Mouse (Mus musculus): ENCODE measurements around the gene Zdhhc3. TPM values are rescaled to one million over a fixed set of nuclear protein-coding genes. Genes with fewer than 3 reads are reported as not detected.

Gene Zdhhc3
- polyA plus RNA-seq, 1 experiment from 2014 or later = 31.7 TPM

- Histone ChIP-seq H3K9ac (no peak overlapping the region), H3K27me3 (no peaks in the 10 kb centered on the region), H3K9me3 (replicated peaks) (no peaks in the 10 kb centered on the region), H3K4me3 (replicated peaks) (no peak overlapping the region), H3K36me3 (replicated peaks) (no peaks in the 10 kb centered on the region; the same call in 1 of the 2 replicates), H3K4me2 (no peak overlapping the region), H3K4me1 (replicated peaks) (no peaks in the 10 kb centered on the region), H3K27ac (replicated peaks) (no peak overlapping the region)
- no peak for ATAC-seq (ENCODE audit: insufficient read depth)
- WGBS (ENCODE audit: insufficient replicate concordance) = 71% methylated on average over 5 of the region's 5 CpGs
Observed at GRCm38 (mm10) chr9:123148430-123148829, 35.4 kb upstream of the Zdhhc3 start.

- Histone ChIP-seq H3K4me3 (replicated peaks) (no peak overlapping the region), H3K36me3 (replicated peaks) (peaks cover 47% of the 10 kb centered on the region), H3K27ac (replicated peaks) (no peak overlapping the region), H3K9ac (no peak overlapping the region), H3K9me3 (replicated peaks) (no peaks in the 10 kb centered on the region), H3K4me2 (no peak overlapping the region), H3K27me3 (no peaks in the 10 kb centered on the region), H3K4me1 (replicated peaks) (no peaks in the 10 kb centered on the region)
- ATAC-seq (ENCODE audit: insufficient read depth) = no peak
- WGBS (ENCODE audit: insufficient replicate concordance) = 68% methylated on average over 4 of the region's 4 CpGs
Observed at GRCm38 (mm10) chr9:123139887-123140614, 27.0 kb upstream of the Zdhhc3 start.

- 72% methylated on average over 5 of the region's 5 CpGs for WGBS (ENCODE audit: insufficient replicate concordance)
- no peaks in the 10 kb centered on the region for H3K27me3 ChIP-seq
- H3K9ac ChIP-seq = no peak overlapping the region
- peaks cover 57% of the 10 kb centered on the region for H3K36me3 ChIP-seq (replicated peaks)
- 0 out of 2 replicates have a peak, but pooled peaks have one; percentile 25 for ATAC-seq (ENCODE audit: insufficient read depth)
- H3K4me2 ChIP-seq = no peak overlapping the region
- H3K27ac ChIP-seq (replicated peaks) = no peak overlapping the region
- no peaks in the 10 kb centered on the region for H3K4me1 ChIP-seq (replicated peaks)
- no peaks in the 10 kb centered on the region for H3K9me3 ChIP-seq (replicated peaks)
- no peak overlapping the region for H3K4me3 ChIP-seq (replicated peaks)
Observed at GRCm38 (mm10) chr9:123138891-123139474, 26.0 kb upstream of the Zdhhc3 start.

GRCm38 (mm10) chr9:123136953-123137682 is 24.1 kb upstream of the Zdhhc3 start:
- H3K27ac ChIP-seq (replicated peaks) = no peak overlapping the region
- H3K9ac ChIP-seq = no peak overlapping the region
- no peaks in the 10 kb centered on the region for H3K27me3 ChIP-seq
- H3K9me3 ChIP-seq (replicated peaks) = no peaks in the 10 kb centered on the region
- H3K4me2 ChIP-seq = no peak overlapping the region
- H3K36me3 ChIP-seq (replicated peaks) = peaks cover 76% of the 10 kb centered on the region
- H3K4me3 ChIP-seq (replicated peaks) = no peak overlapping the region
- no peaks in the 10 kb centered on the region for H3K4me1 ChIP-seq (replicated peaks)
- no peak for ATAC-seq (ENCODE audit: insufficient read depth)
- WGBS (ENCODE audit: insufficient replicate concordance) = 75% methylated on average over 7 of the region's 7 CpGs

DNA sequence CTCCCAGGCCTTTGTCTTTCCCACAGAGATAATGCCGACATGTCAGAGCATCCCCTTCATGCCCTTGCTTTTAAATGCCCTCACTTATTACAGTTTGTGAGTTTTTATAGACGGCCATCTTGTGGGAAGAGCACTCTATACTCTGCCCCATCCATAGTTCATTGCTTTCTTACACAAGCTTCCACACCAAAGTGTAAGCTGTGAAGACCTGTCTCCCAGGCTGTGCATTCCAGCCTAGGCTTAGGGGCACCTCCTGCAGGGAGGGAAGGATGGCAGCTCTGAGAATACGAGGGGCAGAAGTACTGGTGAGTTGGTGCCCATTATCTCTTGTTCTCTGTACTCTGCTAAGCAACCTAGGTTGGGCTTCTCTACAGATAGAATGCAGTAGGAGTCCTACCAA is 20.0 kb upstream of the Zdhhc3 start:
- Histone ChIP-seq H3K4me3 (replicated peaks) (no peak overlapping the region), H3K4me2 (no peak overlapping the region), H3K9me3 (replicated peaks) (no peaks in the 10 kb centered on the region), H3K36me3 (replicated peaks) (peaks cover 98% of the 10 kb centered on the region), H3K27me3 (no peaks in the 10 kb centered on the region), H3K4me1 (replicated peaks) (no peaks in the 10 kb centered on the region; the same call in 1 of the 2 replicates), H3K27ac (replicated peaks) (no peak overlapping the region), H3K9ac (no peak overlapping the region)
- no peak for ATAC-seq (ENCODE audit: insufficient read depth)
- 74% methylated on average over 3 of the region's 3 CpGs for WGBS (ENCODE audit: insufficient replicate concordance)

DNA sequence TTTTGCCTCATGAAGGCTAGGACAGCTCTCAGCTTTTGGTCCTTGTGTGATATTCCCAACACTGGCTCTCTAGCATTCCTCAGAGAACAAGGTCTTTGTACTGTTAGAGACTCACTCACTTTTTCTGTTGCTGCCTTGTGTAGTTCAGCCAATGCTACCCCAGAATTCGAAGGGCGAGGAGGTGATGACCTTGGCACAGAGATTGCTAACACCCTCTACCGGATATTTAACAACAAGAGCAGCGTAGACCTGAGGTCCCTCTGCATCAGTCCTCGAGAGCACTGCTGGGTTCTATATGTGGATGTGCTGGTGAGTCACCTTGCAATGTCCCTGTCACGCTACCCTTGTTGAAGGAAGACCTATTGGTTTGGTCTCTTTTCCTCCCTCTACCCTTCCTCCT is 14.7 kb upstream of the Zdhhc3 start:
- H3K4me2 ChIP-seq = no peak overlapping the region
- no peak for ATAC-seq (ENCODE audit: insufficient read depth)
- H3K36me3 ChIP-seq (replicated peaks) = peaks cover 74% of the 10 kb centered on the region

DNA sequence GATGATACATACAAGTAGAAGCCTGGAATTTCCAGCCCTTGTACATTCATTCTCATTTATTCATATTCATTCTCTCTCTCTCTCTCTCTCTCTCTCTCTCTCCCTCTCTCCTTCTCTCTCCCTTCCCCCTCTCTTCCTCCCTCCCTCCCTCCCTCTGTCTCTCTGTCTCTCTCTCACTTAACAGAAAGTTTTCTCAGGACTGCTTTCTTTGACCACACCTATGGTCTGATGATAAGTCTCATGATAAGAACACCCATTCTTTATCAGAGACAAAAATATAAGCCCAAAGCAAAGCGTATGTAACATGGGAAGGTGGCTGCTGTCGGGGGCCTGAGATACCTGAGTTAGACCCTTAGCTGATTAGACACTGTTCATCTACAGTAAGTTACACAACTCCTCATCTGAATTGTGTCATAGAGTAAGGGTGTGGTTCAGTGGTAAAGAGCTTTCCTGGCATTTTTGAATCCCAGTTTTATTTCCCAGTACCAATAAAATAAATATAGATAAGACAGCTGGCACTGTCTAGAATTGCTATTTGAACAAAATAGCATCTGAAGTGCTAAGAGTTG is 11.5 kb upstream of the Zdhhc3 start:
- Histone ChIP-seq H3K4me2 (peak overlapping the region; percentile 32), H3K36me3 (replicated peaks) (peaks cover 72% of the 10 kb centered on the region)

More for the DNA sequence above, 14.7 kb upstream of the Zdhhc3 start:
- Histone ChIP-seq H3K4me3 (replicated peaks) (no peak overlapping the region), H3K4me1 (replicated peaks) (peaks cover 28% of the 10 kb centered on the region), H3K9me3 (replicated peaks) (no peaks in the 10 kb centered on the region), H3K27me3 (no peaks in the 10 kb centered on the region), H3K27ac (replicated peaks) (no peak overlapping the region), H3K9ac (no peak overlapping the region)
- 81% methylated on average over 6 of the region's 6 CpGs for WGBS (ENCODE audit: insufficient replicate concordance)

GRCm38 (mm10) chr9:123123571-123124412 is 10.8 kb upstream of the Zdhhc3 start:
- H3K27ac ChIP-seq (replicated peaks) = peak overlapping the region; percentile 75
- peak; percentile 86 for ATAC-seq (ENCODE audit: insufficient read depth)
- 62% methylated on average over 6 of the region's 6 CpGs for WGBS (ENCODE audit: insufficient replicate concordance)
- peaks cover 28% of the 10 kb centered on the region for H3K4me1 ChIP-seq (replicated peaks)
- H3K9me3 ChIP-seq (replicated peaks) = no peaks in the 10 kb centered on the region
- no peaks in the 10 kb centered on the region for H3K27me3 ChIP-seq
- peak overlapping the region; percentile 32 for H3K4me2 ChIP-seq
- H3K36me3 ChIP-seq (replicated peaks) = peaks cover 72% of the 10 kb centered on the region
- H3K4me3 ChIP-seq (replicated peaks) = no peak overlapping the region
- H3K9ac ChIP-seq = no peak overlapping the region

More for the DNA sequence above, 11.5 kb upstream of the Zdhhc3 start:
- H3K27me3 ChIP-seq = no peaks in the 10 kb centered on the region
- no peak overlapping the region for H3K9ac ChIP-seq
- H3K27ac ChIP-seq (replicated peaks) = peak overlapping the region; percentile 75
- ATAC-seq (ENCODE audit: insufficient read depth) = peak; percentile 69
- peaks cover 28% of the 10 kb centered on the region for H3K4me1 ChIP-seq (replicated peaks)
- no peak overlapping the region for H3K4me3 ChIP-seq (replicated peaks)
- WGBS (ENCODE audit: insufficient replicate concordance) = 15% methylated on average over 2 of the region's 2 CpGs
- H3K9me3 ChIP-seq (replicated peaks) = no peaks in the 10 kb centered on the region

GRCm38 (mm10) chr9:123123017-123123416 is 10.0 kb upstream of the Zdhhc3 start:
- no peak overlapping the region for H3K4me2 ChIP-seq
- H3K36me3 ChIP-seq (replicated peaks) = peaks cover 66% of the 10 kb centered on the region
- ATAC-seq (ENCODE audit: insufficient read depth) = no peak
- WGBS (ENCODE audit: insufficient replicate concordance) = 77% methylated on average over 3 of the region's 3 CpGs
- H3K9me3 ChIP-seq (replicated peaks) = no peaks in the 10 kb centered on the region
- no peaks in the 10 kb centered on the region for H3K27me3 ChIP-seq
- no peak overlapping the region for H3K9ac ChIP-seq
- no peak overlapping the region for H3K27ac ChIP-seq (replicated peaks)
- no peak overlapping the region for H3K4me3 ChIP-seq (replicated peaks)
- H3K4me1 ChIP-seq (replicated peaks) = peaks cover 28% of the 10 kb centered on the region

- H3K27me3 ChIP-seq = no peaks in the 10 kb centered on the region
- no peak overlapping the region for H3K4me2 ChIP-seq
- H3K27ac ChIP-seq (replicated peaks) = no peak overlapping the region
- no peak for ATAC-seq (ENCODE audit: insufficient read depth)
- H3K36me3 ChIP-seq (replicated peaks) = peaks cover 38% of the 10 kb centered on the region
- no peak overlapping the region for H3K9ac ChIP-seq
- peaks cover 32% of the 10 kb centered on the region for H3K4me1 ChIP-seq (replicated peaks)
- no peaks in the 10 kb centered on the region for H3K9me3 ChIP-seq (replicated peaks)
- H3K4me3 ChIP-seq (replicated peaks) = no peak overlapping the region
- 76% methylated on average over 1 of the region's 1 CpGs for WGBS (ENCODE audit: insufficient replicate concordance)
Observed at GRCm38 (mm10) chr9:123115566-123115965, 2.6 kb upstream of the Zdhhc3 start.

Measured in liver, embryonic 15.5 days (tissue).